Mouse (Mus musculus) kidney, adult 2 months (tissue): Measurements from ENCODE around the gene Zfp771.

Experiments
- CTCF ChIP-seq: fragments of 200-500 bp; conservative IDR thresholded peaks from 2 replicates; pipeline ENCODE4 v1.5.1; 2011; ENCODE audit warnings: low read depth, mild to moderate bottlenecking, control low read depth, low read length, moderate library complexity, mixed read lengths; ENCODE audit not compliant: insufficient read depth, insufficient read length
- POLR2A ChIP-seq: fragments of 200-500 bp; IDR thresholded peaks from one replicate; pipeline ENCODE4 v1.6.1; 2011; ENCODE audit warnings: low read depth, low read length, control low read depth

GRCm38 (mm10) chr7:127234777-127235176, 9.3 kb upstream of the Zfp771 start:
- no peak for TF ChIP-seq CTCF
- TF ChIP-seq POLR2A, result no peak
